Mouse (Mus musculus): ENCODE results near the gene Olfr231. TPM values are rescaled to one million over a fixed set of nuclear protein-coding genes. Genes with fewer than 3 reads are reported as not detected.

Gene Olfr231
- polyA plus RNA-seq (2014; fragmentation: Illumina TruSeq; extraction: RNeasy Lipid Tissue Mini Kit (QIAGEN cat#74804); ENCODE audit: low read depth, low replicate concordance), result not detected

GRCm38 (mm10) chr1:174121062-174121461 lies at the start of gene Olfr231:
TSS of gene Olfr231 (minus strand) at chr1:174121162.

GRCm38 (mm10) chr1:174155333-174155732 lies 34.4 kb upstream of the Olfr231 start, which contains the start of gene Olfr420:
TSS of gene Olfr420 (plus strand) at chr1:174155633.

GRCm38 (mm10) chr1:174131217-174131616 lies 10.3 kb upstream of the Olfr231 start, which contains the start of gene Olfr424:
TSS of gene Olfr424 (plus strand) at chr1:174131517.

GRCm38 (mm10) chr1:174096591-174096990 lies 24.4 kb downstream of the Olfr231 start, which contains the start of gene Olfr427:
TSS of gene Olfr427 (plus strand) at chr1:174096891.

GRCm38 (mm10) chr1:174084031-174084430 lies 36.9 kb downstream of the Olfr231 start, which contains the start of gene Olfr429:
TSS of gene Olfr429 (plus strand) at chr1:174084331.

GRCm38 (mm10) chr1:174066305-174066704 lies 54.7 kb downstream of the Olfr231 start, which contains the start of gene Olfr430:
TSS of gene Olfr430 (plus strand) at chr1:174066605.

Other genes with a start within 250 kb of the Olfr231 start
- gene Ifi211, start 208.1 kb downstream of the Olfr231 start, polyA plus RNA-seq (2014; fragmentation: Illumina TruSeq; extraction: RNeasy Lipid Tissue Mini Kit (QIAGEN cat#74804); ENCODE audit: low read depth, low replicate concordance), result 14.0 TPM
- gene Mndal, start 178.7 kb downstream of the Olfr231 start, polyA plus RNA-seq (2014; fragmentation: Illumina TruSeq; extraction: RNeasy Lipid Tissue Mini Kit (QIAGEN cat#74804); ENCODE audit: low read depth, low replicate concordance), result 98.6 TPM
- 74.8 TPM for gene Ifi203, start 178.5 kb downstream of the Olfr231 start, polyA plus RNA-seq (2014; fragmentation: Illumina TruSeq; extraction: RNeasy Lipid Tissue Mini Kit (QIAGEN cat#74804); ENCODE audit: low read depth, low replicate concordance)
- gene Ifi202b, start 138.4 kb downstream of the Olfr231 start, polyA plus RNA-seq (2014; fragmentation: Illumina TruSeq; extraction: RNeasy Lipid Tissue Mini Kit (QIAGEN cat#74804); ENCODE audit: low read depth, low replicate concordance), result not detected
- 8.8 TPM for gene Ifi205, start 89.4 kb downstream of the Olfr231 start, polyA plus RNA-seq (2014; fragmentation: Illumina TruSeq; extraction: RNeasy Lipid Tissue Mini Kit (QIAGEN cat#74804); ENCODE audit: low read depth, low replicate concordance)
- not detected for gene Olfr433, start 80.5 kb downstream of the Olfr231 start, polyA plus RNA-seq (2014; fragmentation: Illumina TruSeq; extraction: RNeasy Lipid Tissue Mini Kit (QIAGEN cat#74804); ENCODE audit: low read depth, low replicate concordance)
- not detected for gene Olfr432, start 72.0 kb downstream of the Olfr231 start, polyA plus RNA-seq (2014; fragmentation: Illumina TruSeq; extraction: RNeasy Lipid Tissue Mini Kit (QIAGEN cat#74804); ENCODE audit: low read depth, low replicate concordance)
- not detected for gene Olfr430, start 54.6 kb downstream of the Olfr231 start, polyA plus RNA-seq (2014; fragmentation: Illumina TruSeq; extraction: RNeasy Lipid Tissue Mini Kit (QIAGEN cat#74804); ENCODE audit: low read depth, low replicate concordance)
- not detected for gene Olfr429, start 36.8 kb downstream of the Olfr231 start, polyA plus RNA-seq (2014; fragmentation: Illumina TruSeq; extraction: RNeasy Lipid Tissue Mini Kit (QIAGEN cat#74804); ENCODE audit: low read depth, low replicate concordance)
- not detected for gene Olfr427, start 24.3 kb downstream of the Olfr231 start, polyA plus RNA-seq (2014; fragmentation: Illumina TruSeq; extraction: RNeasy Lipid Tissue Mini Kit (QIAGEN cat#74804); ENCODE audit: low read depth, low replicate concordance)
- gene Olfr424, start 10.4 kb upstream of the Olfr231 start, polyA plus RNA-seq (2014; fragmentation: Illumina TruSeq; extraction: RNeasy Lipid Tissue Mini Kit (QIAGEN cat#74804); ENCODE audit: low read depth, low replicate concordance), result not detected
- not detected for gene Olfr420, start 34.5 kb upstream of the Olfr231 start, polyA plus RNA-seq (2014; fragmentation: Illumina TruSeq; extraction: RNeasy Lipid Tissue Mini Kit (QIAGEN cat#74804); ENCODE audit: low read depth, low replicate concordance)
- not detected for gene Spta1, start 51.6 kb upstream of the Olfr231 start, polyA plus RNA-seq (2014; fragmentation: Illumina TruSeq; extraction: RNeasy Lipid Tissue Mini Kit (QIAGEN cat#74804); ENCODE audit: low read depth, low replicate concordance)
- gene Olfr419, start 130.9 kb upstream of the Olfr231 start, polyA plus RNA-seq (2014; fragmentation: Illumina TruSeq; extraction: RNeasy Lipid Tissue Mini Kit (QIAGEN cat#74804); ENCODE audit: low read depth, low replicate concordance), result not detected
- gene Mptx1, start 209.4 kb upstream of the Olfr231 start, polyA plus RNA-seq (2014; fragmentation: Illumina TruSeq; extraction: RNeasy Lipid Tissue Mini Kit (QIAGEN cat#74804); ENCODE audit: low read depth, low replicate concordance), result 1.4 TPM
- not detected for gene Olfr417, start 244.0 kb upstream of the Olfr231 start, polyA plus RNA-seq (2014; fragmentation: Illumina TruSeq; extraction: RNeasy Lipid Tissue Mini Kit (QIAGEN cat#74804); ENCODE audit: low read depth, low replicate concordance)